Mouse (Mus musculus): Measurements from ENCODE around the gene Grid2ip.

The Grid2ip gene

DNA sequence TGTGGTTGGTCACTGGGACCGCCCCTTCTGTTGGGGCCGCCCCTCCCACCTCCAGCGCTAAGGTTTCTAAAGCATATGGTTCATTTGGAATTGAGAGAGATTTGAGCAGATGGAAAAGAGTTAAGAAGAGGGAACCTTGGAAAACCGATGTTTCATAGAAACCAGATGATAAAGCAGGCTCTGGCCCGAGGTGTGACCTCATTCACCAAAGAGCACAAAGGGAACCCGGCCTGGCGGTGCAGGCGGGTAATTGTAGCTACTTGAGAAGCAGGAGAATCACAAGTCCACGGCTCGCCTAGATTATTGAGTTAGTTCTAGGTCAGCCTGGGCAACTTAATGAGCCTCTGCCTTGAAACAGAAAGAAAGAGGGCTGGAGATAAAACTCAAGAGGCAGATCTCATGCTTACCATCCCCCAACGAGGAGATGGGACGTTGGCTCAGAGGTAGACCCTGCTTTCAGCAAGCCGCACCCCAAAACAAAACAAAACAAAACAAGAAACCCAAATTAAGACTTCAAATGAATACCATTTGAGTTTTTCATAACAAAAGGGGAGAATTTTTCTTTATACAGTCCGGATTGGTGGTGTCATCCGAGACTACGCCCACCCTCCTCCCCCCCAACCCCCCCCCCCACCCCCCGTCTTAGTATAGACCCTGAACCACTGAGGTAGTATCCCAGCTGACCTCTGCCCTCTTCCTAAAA lies at the start of gene Grid2ip:
Gene Grid2ip, plus strand, starts transcription at position 653 of the 703 bp plus-strand sequence.
- no peak for DNase-seq (ENCODE audit: low read depth, low spot score)

DNA sequence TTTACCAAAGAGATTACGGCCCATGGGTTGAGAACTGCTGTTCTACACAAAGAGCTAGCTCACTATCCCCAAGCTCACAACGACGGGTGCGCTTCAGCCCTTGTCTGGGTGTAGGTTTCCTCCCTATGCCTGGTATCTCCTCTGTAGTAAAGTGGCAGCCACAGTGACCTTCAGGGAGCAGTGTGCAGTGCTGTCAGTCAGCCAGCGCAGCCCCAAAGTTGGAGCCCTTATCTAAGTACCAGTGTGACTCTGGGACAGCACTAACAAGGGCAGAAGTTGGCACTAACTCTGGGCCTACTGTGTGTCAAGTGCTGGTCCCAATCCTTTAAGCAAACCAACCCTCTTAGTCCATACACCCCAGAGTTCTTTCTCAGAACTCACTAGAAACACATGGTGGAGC lies 48.3 kb upstream of the Grid2ip start:
- DNase-seq (ENCODE audit: low read depth, low spot score): no peak

GRCm38 (mm10) chr5:143309916-143310315 lies 47.2 kb upstream of the Grid2ip start:
- DNase-seq (ENCODE audit: low read depth, low spot score): no peak

DNA sequence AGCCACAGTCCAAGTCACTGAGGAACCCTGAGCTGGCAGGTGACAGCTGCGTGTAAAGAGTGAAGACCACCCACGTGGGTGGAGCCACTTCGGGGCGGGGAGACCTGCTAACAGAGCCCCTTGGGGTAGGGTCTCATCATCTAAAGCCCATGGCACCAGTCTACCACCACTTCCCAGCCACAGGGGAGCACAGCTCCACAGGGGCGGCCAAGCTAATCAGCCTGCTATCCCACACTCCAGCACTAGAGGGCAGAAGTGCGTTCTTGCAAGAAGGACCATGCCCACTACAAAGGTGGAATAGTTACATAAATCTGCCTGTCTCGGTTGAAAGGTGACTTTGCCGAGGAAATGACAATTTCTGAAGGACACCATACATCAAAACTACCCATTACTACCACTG lies 45.3 kb upstream of the Grid2ip start:
- DNase-seq (ENCODE audit: low read depth, low spot score): peak; percentile 92

GRCm38 (mm10) chr5:143314183-143314729 lies 42.9 kb upstream of the Grid2ip start:
- DNase-seq (ENCODE audit: low read depth, low spot score): no peak

DNA sequence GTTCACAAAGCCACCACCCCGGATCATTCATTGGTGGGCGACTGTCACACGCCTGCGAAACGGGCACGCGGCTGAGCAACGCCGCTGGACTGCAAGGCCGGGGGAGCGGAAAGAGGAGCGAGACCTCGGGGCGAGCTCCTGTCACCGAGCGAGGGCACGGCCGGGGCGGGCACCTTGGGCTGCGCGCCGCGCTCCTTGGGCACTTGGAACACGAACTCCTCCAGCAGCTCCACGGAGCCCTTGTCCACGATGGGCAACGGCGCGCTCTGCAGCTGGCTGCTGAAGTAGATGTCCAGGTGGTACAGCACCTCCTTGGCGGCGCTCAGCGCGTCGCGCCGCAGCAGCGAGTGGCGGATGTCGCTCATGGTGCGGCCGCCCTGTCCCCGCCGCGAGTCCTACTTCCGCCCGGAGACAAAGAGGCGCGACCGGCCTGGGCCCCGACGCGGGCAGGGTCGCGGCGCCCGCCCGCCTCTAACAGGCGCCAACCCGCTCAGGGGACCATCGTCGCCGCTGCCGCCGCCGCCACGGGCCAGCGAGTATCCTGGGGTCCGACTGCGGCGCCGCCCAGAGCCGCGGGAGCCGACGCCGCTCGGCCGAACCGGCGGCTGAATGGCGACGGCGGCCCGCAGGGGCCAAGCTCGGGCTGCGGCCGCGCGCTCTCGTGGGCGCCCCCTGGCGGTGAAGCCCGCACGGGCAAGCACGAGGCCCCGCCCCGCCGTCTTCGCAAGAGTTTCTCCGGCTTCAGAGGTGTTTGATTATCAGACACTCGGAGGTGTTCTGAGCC lies 42.2 kb upstream of the Grid2ip start, which contains the start of gene E130309D02Rik:
Gene E130309D02Rik, minus strand, starts transcription at position 631 of the 784 bp plus-strand sequence.
- DNase-seq (ENCODE audit: low read depth, low spot score): peak; percentile 92

DNA sequence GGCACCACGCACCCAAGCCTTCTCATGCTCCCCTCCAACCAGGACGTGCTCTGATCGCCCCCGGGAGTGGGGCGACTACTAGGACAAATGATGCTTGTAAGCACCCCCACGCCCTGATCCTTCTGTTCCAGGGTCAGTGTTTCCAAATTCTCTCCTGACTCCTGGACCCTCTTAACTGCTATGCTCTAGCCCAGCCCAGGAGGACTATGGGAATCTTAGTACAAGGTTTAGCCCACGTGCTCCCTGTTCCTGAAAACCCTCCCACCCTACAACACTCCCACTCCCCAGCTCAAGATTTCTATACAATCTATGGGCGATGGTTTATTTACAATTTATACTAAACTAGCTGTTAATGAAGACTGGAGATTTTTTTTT lies 41.6 kb upstream of the Grid2ip start:
- no peak for DNase-seq (ENCODE audit: low read depth, low spot score)

DNA sequence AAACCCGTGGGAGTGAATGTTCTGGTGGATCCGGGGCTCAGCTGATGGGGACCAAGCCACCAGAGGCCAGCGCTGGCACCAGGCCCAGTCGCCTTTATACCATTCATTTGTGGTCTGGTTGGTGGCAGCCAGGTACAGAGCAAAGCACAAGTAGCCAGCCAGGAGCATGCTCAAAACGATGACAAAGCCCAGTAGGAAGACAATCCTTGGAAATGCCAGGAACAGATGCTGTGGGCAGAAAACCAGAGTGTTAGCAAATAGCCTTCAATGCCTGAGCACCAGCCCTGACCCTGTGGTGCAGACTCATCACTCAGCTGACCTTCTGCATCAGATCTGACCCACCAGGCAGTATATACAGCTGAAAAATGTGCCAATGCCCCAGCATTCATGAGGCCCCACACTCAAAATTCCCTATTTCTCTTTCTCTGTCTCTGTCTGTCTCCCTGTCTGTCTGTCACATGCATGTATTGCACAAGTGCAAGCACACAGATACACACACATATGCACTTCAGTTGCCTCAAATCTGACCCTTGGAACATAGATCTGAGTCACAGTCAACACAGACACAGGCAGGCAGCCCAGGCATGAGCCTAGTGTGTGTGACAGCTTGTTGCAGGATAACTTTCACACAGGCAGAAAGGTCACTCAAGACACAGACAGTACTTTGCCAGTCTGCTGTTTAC lies 40.4 kb upstream of the Grid2ip start:
- no peak for DNase-seq (ENCODE audit: low read depth, low spot score)

DNA sequence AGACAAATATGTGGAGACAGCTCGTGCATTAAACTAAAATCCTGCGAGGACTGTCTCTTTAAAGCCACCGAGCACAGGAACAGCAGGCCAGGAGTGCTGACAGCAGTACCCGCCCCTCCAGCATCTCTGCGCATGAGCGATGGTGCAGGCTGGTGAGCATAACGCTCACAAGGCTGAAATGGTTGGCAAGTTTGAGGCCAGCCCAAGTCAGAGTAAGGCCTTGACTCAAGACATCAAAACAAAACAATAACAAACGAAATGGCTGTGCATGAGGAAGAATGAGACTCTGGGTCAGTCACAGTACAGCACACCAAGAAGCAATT lies 39.9 kb upstream of the Grid2ip start:
- DNase-seq (ENCODE audit: low read depth, low spot score): no peak

GRCm38 (mm10) chr5:143328690-143329495 lies 28.2 kb upstream of the Grid2ip start, which contains the start of gene Zdhhc4:
Gene Zdhhc4, minus strand, starts transcription at chr5:143329256.
- DNase-seq (ENCODE audit: low read depth, low spot score): peak; percentile 96

- DNase-seq (ENCODE audit: low read depth, low spot score): peak; percentile 93
These were observed 23.3 kb upstream of the Grid2ip start for GRCm38 (mm10) chr5:143333872-143334271.

- DNase-seq (ENCODE audit: low read depth, low spot score): no peak
These were observed 22.6 kb upstream of the Grid2ip start for GRCm38 (mm10) chr5:143334418-143335088.

GRCm38 (mm10) chr5:143335089-143335460 lies 22.1 kb upstream of the Grid2ip start:
- DNase-seq (ENCODE audit: low read depth, low spot score): no peak

- DNase-seq (ENCODE audit: low read depth, low spot score): no peak
These were observed 20.6 kb upstream of the Grid2ip start for GRCm38 (mm10) chr5:143336559-143336958.

GRCm38 (mm10) chr5:143339603-143340002 lies 17.5 kb upstream of the Grid2ip start:
- no peak for DNase-seq (ENCODE audit: low read depth, low spot score)

DNA sequence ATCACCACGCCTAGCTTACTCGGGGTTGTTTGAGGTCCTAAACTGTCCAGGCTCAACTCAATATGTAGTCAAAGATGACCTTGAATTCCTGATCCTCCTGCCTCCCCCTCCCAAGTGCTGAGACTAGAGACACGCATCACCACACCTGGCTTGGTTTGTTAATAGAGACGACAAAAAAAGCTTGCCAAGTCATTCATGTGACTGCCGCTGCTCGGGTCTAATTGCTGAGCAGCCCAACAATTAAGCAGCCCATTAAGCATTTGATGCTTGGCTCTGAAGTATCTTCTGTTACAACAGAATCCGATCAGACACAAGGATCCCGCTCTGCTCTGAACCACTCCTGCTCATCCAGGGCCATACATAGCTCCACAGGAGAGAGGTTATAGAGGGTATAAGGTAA lies 10.8 kb upstream of the Grid2ip start:
- DNase-seq (ENCODE audit: low read depth, low spot score): peak; percentile 32

DNA sequence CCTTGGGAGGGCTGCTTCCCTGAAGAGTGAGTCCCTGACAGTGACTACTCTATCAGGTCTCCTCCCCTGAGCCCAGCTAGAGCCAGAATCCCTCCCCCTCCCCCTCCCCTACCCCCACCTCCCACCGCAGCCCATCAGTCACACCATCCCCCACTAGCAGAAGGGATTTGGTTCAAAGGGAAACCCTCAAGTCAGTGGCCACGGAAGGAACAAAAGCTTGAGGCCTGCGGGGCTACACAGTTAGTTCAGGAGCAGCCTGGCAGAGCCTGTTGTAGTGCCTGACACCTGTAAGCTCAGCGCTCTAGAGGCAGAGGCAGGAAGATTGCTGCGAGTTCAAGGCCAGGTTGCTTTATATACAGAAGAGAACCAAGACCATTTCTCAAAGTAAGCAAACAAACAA lies 1.1 kb upstream of the Grid2ip start:
- DNase-seq (ENCODE audit: low read depth, low spot score): no peak

- DNase-seq (ENCODE audit: low read depth, low spot score): no peak
These were observed 426 bp downstream of the Grid2ip start for GRCm38 (mm10) chr5:143357564-143357963.

- DNase-seq (ENCODE audit: low read depth, low spot score): peak; percentile 39
These were observed 2.1 kb downstream of the Grid2ip start for GRCm38 (mm10) chr5:143359263-143359662.

DNA sequence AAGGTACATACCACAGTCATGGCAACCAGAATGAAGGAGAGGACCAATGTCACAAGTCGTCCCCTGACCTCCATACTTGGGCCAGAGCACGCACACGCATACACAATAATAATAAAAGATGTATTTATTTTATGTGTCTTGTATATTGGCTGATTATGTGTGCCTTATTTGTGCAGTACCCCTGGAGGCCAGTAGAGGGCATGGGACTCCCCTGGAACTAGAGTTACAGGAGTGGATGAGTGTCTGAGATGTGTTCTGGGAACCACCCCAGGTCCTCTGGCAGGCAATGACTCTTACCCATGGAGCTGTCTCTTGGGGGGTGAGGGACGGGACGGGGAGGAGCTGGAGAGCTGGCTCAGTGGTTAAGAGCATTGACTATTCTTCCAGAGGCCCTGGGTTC lies 2.9 kb downstream of the Grid2ip start:
- no peak for DNase-seq (ENCODE audit: low read depth, low spot score)

GRCm38 (mm10) chr5:143361428-143361827 lies 4.3 kb downstream of the Grid2ip start:
- peak; percentile 45 for DNase-seq (ENCODE audit: low read depth, low spot score)
